Mouse (Mus musculus) lung, postnatal 0 days (tissue): ENCODE data around the gene Ifi205.
"Not testable (repeated sequence)": the region's sequence is repeated elsewhere in the genome, so short reads cannot be mapped to it uniquely, and the experiment has no call there.

Experiments used
- CTCF ChIP-seq: IDR thresholded peaks from 2 replicates; pipeline ENCODE4 v1.5.1; 2016; ENCODE audit warnings: antibody characterized with exemption, mild to moderate bottlenecking
- EP300 ChIP-seq: IDR thresholded peaks from 2 replicates; pipeline ENCODE4 v1.6.1; 2016; ENCODE audit warnings: antibody characterized with exemption, mild to moderate bottlenecking, control low read depth

GRCm38 (mm10) chr1:174049357-174049756 lies 17.7 kb upstream of the Ifi205 start:
- not testable (repeated sequence) for TF ChIP-seq CTCF, EP300
